Mouse (Mus musculus): ENCODE results near the gene Art2b.

Art2b gene

GRCm38 (mm10) chr7:101585408-101585807 lies at the start of gene Art2b:
Gene Art2b (minus strand): TSS chr7:101585600.
- WGBS, result 92% methylated on average over 5 of the region's 5 CpGs

- 93% methylated on average over 4 of the region's 4 CpGs for WGBS
Measured at GRCm38 (mm10) chr7:101634513-101634912, 49.1 kb upstream of the Art2b start.

GRCm38 (mm10) chr7:101633629-101634177 lies 48.3 kb upstream of the Art2b start:
- WGBS, result 53% methylated on average over 8 of the region's 8 CpGs

GRCm38 (mm10) chr7:101628481-101628880 lies 43.1 kb upstream of the Art2b start:
- WGBS, result 43% methylated on average over 2 of the region's 2 CpGs

GRCm38 (mm10) chr7:101627166-101627565 lies 41.8 kb upstream of the Art2b start:
- WGBS, result 53% methylated on average over 7 of the region's 7 CpGs

GRCm38 (mm10) chr7:101624283-101624682 lies 38.9 kb upstream of the Art2b start:
- WGBS, result 67% methylated on average over 6 of the region's 6 CpGs

GRCm38 (mm10) chr7:101621861-101622260 lies 36.5 kb upstream of the Art2b start:
- WGBS, result 89% methylated on average over 4 of the region's 4 CpGs

- WGBS, result 16% methylated on average over 4 of the region's 4 CpGs
Measured at GRCm38 (mm10) chr7:101620373-101620772, 35.0 kb upstream of the Art2b start.

- 66% methylated on average over 7 of the region's 7 CpGs for WGBS
Measured at GRCm38 (mm10) chr7:101618273-101618672, 32.9 kb upstream of the Art2b start.

- 43% methylated on average over 10 of the region's 10 CpGs for WGBS
Measured at GRCm38 (mm10) chr7:101617438-101618165, 32.2 kb upstream of the Art2b start.

- WGBS, result 86% methylated on average over 6 of the region's 6 CpGs
Measured at GRCm38 (mm10) chr7:101616136-101616835, 30.9 kb upstream of the Art2b start.

GRCm38 (mm10) chr7:101615406-101615805 lies 30.0 kb upstream of the Art2b start:
- WGBS, result 81% methylated on average over 7 of the region's 7 CpGs

GRCm38 (mm10) chr7:101612786-101613527 lies 27.6 kb upstream of the Art2b start:
- 88% methylated on average over 8 of the region's 8 CpGs for WGBS

GRCm38 (mm10) chr7:101607845-101608244 lies 22.4 kb upstream of the Art2b start:
- WGBS, result 79% methylated on average over 6 of the region's 6 CpGs

GRCm38 (mm10) chr7:101600406-101600805 lies 15.0 kb upstream of the Art2b start:
- 98% methylated on average over 1 of the region's 1 CpGs for WGBS

- WGBS, result 71% methylated on average over 2 of the region's 2 CpGs
Measured at GRCm38 (mm10) chr7:101598482-101598881, 13.1 kb upstream of the Art2b start.

- 88% methylated on average over 2 of the region's 2 CpGs for WGBS
Measured at GRCm38 (mm10) chr7:101594969-101595368, 9.6 kb upstream of the Art2b start.

GRCm38 (mm10) chr7:101584271-101584670 lies 1.1 kb downstream of the Art2b start:
- 65% methylated on average over 6 of the region's 6 CpGs for WGBS

GRCm38 (mm10) chr7:101582012-101582411 lies 3.4 kb downstream of the Art2b start:
- 94% methylated on average over 7 of the region's 7 CpGs for WGBS

GRCm38 (mm10) chr7:101580863-101581262 lies 4.5 kb downstream of the Art2b start:
- WGBS, result 94% methylated on average over 3 of the region's 3 CpGs

- 68% methylated on average over 3 of the region's 3 CpGs for WGBS
Measured at GRCm38 (mm10) chr7:101574413-101574812, 11.0 kb downstream of the Art2b start.

- WGBS, result 91% methylated on average over 12 of the region's 12 CpGs
Measured at GRCm38 (mm10) chr7:101573636-101574035, 11.8 kb downstream of the Art2b start.
